Mouse (Mus musculus) CD8-positive naive resting alpha-beta T cell, adult 2 months (primary cell): Measurements from ENCODE around the gene Shpk.

Source experiments
- DNase-seq, 2 experiments: peaks; one replicate each; pipeline ENCODE4 v3.0.0; 2022; ENCODE audit warnings: low read depth in 2 of 2, low spot score in 2 of 2

Shpk gene

DNA sequence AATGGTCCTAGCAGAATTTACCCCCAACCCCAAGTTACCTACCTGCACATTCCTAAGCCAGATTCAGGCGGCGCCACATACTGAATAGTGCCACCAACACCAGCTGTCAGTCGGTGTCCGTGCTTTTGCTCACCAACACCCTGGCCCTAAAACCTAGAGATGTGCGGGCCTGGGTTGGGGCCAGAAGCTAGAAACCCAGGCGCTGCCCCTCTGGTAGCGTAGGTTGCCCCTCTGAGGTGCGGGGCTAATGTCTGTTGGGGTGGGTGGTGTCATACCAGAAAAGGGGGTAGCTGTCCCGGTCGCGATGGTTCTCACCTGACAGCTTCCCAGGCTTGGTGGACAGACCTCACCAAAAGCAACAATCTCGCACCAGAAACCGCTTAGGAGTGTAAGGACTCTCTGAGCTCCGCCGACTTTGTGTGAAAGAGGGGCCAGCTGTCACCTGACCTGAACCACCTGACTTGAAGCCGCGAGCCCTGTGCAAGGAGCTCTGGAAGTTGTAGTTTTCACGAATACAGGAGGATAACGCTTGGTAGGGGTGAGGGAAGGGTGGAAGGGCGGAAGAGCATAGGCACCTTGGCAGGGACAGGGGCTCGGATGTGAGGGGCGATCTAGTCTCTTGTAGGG, 544 bp upstream of the Shpk start, which contains the start of gene Ctns:
TSS of gene Ctns (minus strand) at position 440 of the 627 bp plus-strand sequence.
- DNase-seq: peak in 1 of 2 experiments; percentile 73

DNA sequence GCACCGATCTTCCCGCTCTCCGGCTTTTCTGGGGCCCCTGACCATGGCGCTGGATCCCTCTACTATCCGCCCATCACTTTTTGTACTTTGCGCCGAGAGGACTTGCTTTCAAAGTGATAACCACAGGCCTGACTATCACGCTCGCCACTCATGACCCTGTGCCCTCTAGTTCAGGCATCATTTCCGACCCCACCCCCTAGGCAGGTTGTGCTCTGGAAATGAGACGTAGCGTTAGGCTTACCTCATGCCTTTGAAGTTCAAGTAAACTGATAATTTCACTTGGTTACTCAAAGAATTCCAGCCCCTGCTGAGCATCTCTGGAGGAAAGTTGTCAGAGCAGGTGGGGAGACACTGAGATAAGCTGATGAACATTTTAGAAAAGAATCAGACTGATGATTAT, 619 bp downstream of the Shpk start:
- DNase-seq: peak; percentile 41 to 44

GRCm38 (mm10) chr11:73201021-73201420, 1.8 kb downstream of the Shpk start:
- no peak for DNase-seq

GRCm38 (mm10) chr11:73201597-73201996, 2.3 kb downstream of the Shpk start:
- DNase-seq: no peak

DNA sequence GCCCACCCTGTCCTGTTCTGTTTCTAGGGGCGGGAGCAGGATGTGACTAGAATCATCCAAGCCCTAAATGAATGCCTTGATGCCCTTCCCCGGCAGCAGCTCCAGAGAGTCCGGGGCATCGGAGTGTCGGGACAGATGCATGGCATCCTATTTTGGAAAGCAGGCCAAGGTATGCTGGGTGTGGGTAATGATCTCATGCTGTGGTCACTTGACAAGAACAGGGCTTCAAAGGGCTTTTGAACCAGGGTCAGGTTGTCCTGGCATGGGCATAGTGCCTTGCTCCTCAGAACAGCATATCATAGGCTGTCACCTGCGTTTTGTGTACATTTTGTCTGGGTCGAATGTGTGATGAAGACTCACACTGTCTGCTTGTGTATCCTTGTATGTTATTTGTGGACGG, 4.6 kb downstream of the Shpk start:
- no peak for DNase-seq

- no peak for DNase-seq
These were observed 5.9 kb downstream of the Shpk start for GRCm38 (mm10) chr11:73205194-73205593.

DNA sequence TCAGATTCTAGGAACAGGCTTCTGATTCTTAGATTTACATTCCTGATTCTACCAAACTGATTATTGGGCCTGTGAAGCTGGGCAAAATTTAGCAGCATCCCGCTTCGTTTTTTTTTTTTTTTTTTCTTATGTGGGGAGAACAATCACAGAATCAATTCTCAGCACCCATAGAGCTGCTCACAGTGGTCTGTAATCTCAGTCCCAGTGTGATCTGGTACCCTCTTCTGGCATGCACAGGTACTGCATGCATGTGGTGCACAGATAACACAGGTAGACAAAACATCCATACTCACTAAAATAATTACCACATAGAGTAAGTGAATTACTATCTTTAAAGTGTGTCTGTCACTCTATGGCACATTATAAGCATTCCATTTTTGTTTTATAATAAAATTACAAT, 8.4 kb downstream of the Shpk start:
- DNase-seq: no peak

- DNase-seq: no peak
These were observed 14.7 kb downstream of the Shpk start for GRCm38 (mm10) chr11:73213956-73214355.

DNA sequence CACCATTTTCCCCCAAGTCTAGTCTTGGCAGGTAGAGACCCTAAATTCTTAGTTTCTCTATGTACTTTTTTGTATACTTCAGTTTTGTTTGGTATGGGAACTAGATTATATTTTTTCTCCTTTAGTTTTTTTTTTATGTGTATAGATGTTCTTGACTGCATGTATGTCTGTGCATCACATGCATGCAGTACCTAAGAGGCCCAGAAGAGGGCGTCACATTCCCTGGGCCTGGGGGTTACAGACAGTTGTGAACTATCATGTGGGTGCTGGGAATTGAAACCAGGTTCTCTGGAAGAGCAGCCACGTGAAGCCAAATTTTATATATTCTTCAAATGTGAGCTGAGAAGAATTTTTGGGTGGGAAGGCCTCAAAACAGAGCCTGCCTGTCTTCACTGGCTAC, 20.4 kb downstream of the Shpk start:
- DNase-seq: no peak

- no peak for DNase-seq
These were observed 21.4 kb downstream of the Shpk start for GRCm38 (mm10) chr11:73220651-73221050.

DNA sequence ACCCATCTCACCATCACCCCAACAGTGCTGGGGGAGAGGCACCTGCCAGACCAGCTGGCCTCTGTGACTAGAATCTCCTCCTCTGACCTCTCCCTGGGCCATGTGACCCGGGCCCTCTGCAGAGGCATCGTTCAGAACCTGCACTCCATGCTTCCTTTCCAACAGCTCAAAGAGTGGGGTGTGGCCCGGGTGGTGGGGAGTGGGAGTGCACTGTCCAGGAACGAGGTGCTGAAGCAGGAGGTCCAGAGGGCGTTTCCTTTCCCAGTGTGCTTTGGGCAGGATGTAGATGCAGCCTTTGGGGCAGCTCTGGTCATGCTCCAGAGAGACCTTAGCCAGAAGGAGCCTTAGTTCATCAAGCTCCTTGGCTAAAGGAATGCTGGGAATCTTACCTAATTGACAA, 23.6 kb downstream of the Shpk start:
- DNase-seq: no peak

DNA sequence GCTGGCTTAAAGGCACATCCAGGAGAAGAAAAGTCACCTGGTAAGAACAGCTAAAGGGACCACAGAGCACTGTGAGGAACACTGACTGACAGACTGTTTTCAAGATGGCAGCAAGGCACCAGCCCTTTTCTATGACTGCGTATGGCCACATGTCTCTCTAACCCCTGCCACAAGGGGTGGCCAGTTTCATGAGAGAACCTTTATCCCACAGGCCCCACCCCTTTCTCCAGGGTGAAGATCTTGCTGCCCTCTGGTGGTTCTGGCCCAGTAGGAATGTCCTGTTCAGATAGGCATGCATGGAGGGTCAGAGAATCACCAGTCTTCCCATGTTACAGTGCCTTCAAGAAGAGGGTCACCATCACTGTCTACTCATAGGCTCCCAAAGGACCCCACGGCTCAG, 24.7 kb downstream of the Shpk start:
- DNase-seq: no peak

DNA sequence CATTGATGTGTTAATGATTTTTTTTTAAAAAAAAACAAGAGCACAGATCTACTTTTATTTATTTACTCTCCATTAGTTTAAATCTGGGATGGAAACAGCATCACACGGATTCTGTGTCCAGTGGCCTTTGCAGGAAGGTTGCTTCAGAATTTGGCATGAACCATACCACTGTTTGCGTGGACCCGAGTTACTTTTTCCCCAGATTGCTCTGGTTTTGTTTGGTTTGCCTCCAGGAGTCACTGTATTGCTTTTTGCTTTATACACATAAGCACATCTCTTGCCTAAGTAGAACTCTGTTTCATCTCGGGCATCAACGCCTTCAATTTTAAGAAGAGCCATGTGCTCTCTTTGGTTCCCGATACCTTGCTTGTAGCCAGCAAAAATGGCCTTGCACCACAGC, 26.6 kb downstream of the Shpk start:
- no peak for DNase-seq

GRCm38 (mm10) chr11:73228881-73229280, 29.6 kb downstream of the Shpk start:
- no peak for DNase-seq

GRCm38 (mm10) chr11:73230081-73230480, 30.8 kb downstream of the Shpk start:
- DNase-seq: no peak

DNA sequence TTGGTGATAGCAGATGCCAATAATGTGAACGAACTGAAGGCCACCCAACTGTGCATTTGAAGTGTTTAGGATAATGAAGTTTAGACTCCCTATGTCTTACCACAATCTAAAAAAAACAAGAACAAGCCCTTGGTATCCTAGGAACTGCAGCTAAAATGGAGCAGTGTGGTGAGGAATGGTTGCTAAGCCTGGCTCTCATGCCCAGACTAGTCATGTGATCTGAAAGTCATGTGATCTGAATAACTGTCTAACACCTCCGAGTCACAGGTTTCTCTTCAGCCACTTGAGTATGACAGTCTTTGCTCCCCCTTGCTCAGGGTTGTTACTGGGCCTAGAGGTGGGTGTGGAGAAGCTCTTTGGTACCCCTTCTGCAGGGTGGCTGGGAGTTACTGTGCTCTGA, 33.3 kb downstream of the Shpk start:
- no peak for DNase-seq

- no peak for DNase-seq
These were observed 34.7 kb downstream of the Shpk start, which contains the start of gene Trpv1 for GRCm38 (mm10) chr11:73233992-73234391. Gene Trpv1 (plus strand): TSS chr11:73234292.

DNA sequence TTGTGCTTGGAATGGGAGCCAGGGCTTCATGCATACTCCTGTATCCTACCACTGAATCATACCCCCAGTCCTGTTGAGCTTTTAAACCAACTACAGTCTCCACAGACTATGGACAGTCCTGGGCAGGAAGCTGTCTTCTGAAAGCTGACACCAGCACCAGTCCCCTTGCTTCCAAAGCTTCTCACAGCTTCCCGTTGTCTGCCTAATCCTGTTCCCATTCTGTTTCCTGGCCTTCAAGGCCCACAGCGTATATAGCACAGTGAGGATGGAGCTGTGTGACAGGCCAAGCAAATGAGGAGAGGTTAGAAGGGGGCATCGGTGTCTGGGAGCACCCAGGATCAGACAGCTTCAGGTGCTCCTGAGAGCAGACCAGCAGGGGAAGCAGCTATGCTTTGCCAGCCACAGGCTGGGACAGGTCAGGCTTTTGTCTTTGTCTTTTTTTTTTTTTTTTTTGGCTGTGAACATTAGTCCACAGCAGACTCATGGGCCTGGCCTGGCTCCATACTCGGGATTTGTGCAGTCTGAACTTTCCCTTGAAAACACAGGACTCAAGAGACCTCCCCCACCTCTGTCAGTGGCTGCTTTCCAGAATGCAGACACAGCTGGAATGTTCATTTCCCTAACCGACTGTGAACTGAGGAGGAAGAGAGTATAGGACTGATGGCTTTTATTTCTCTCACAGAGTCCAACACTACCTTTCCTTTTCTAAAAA, 36.9 kb downstream of the Shpk start:
- DNase-seq: no peak

DNA sequence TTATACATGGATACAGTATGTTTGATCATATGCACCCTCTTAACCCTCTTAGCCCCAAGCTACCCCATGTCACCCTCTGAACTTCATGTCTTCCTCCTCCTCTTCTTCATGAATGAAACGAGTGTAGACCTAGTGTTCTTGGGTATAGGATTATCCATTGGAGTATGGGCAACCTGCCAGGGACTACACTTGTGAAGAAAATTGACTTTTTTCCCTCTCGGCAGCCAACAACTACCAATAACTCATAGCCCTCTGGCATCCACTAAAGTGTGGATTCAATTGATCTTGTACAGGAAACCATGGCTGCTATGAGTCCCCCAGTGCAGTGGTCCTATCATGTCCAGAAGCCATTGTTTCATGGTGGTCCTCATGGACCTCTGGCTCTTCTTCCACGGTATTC, 37.5 kb downstream of the Shpk start:
- no peak for DNase-seq

DNA sequence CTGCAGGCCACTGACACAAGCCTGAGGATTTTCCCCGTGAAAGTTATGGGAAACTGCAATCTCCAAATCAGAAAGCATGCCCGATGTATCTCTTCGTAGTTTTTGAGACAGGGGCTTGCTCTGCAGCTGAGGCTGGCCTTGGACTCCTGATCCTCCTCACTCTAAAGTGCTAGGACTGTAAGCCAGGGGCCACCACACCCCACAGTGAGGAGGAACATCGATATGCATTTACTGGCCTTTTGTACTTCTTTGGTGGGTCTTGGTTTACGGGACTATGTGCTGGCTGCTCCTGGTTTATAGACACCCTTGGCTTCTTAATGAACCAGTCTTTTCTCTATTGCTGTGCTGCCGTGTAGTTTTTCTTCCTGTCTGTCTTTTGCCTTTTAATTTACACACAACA, 42.9 kb downstream of the Shpk start:
- DNase-seq: no peak

DNA sequence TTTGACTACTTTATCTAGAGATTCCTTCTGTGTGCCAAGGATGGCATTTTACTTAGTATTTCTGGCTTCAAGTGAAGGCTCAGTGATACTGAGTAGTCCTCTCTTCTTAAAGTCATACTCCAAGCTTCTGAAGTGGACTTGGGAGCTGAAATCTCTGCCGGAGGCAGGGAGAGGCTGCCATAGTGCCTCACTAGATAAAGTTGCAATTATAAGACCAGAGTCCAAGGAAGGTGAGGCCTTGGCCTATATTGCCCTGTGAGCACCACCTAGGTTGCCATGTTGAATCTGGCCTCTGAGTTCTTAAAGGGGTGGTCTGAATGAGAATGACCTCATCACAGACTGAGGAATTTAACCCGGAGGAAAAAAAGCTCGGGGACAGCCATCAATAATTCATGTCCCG, 43.5 kb downstream of the Shpk start:
- DNase-seq: no peak

- DNase-seq: no peak
These were observed 58.2 kb downstream of the Shpk start for GRCm38 (mm10) chr11:73257362-73257945.

- no peak for DNase-seq
These were observed 59.4 kb downstream of the Shpk start for GRCm38 (mm10) chr11:73258664-73259063.
